Mouse (Mus musculus): ENCODE data around the gene Klk10. TPM values are rescaled to one million over a fixed set of nuclear protein-coding genes. Genes with fewer than 3 reads are reported as not detected.

The Klk10 gene
- polyA plus RNA-seq (2017; shearing (Covaris generic)): under 1 TPM in 1 of 2 experiments, not detected in 1; 0.23 TPM

DNA sequence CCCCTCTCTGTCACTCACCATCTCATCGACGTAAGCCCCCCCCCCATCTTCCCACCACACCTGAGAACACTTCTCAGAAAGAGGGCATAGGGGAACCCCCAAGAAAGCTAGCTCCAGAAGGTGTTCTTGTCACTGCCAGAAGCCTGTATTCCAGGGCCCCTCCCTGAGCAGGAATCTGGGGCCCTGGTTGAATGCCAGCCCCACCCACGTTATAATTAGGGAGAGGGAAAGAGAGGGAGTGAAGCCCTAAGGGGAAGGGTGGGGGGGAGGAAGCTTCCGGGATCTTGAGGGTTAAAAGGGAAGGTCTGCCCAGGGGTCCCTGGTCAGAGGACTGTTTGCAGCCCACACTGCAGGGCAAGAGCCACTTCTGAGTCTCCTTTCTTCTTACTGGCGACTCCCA lies at the start of gene Klk10:
Gene Klk10, plus strand, starts transcription at position 290 of the 400 bp plus-strand sequence.
- no peak for ATAC-seq

DNA sequence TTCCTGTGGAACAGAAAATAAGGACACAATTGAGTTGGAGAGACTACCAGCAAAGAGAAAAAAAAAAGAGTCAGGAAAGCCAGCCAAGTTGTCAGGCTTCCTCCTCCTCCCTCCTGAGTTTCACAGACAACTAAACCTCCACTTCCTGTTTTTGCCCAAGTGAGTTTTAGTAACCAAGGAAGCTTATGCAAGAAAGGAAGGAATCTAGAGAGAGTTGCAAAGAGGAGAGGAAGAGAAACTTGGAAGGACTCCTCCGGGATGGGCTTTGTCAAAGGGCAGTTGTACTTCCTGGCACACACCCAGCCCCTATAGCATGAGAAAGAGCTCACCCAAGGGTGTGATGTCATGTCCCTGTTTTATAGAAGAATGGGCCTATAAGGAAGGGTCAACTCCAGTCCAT lies 33.0 kb upstream of the Klk10 start:
- ATAC-seq: no peak

DNA sequence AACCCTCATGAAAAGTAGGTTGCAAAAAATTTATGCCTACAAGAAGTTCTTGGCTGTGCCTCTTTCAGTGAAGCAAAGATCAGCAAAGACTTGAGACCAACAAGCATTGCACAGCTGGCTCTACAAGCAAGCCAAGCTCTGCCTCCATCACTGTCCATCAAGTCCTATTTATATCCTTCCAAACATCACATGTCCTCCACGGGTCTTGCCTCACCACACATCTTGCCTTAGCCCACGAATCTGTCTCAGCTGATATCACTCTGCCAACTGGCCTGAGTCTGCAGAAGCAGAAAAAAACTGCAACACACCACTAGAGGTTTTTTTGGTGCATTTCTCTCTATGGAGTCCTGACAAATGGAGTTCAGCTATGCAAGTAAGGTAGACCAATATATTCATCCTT lies 28.0 kb upstream of the Klk10 start:
- ATAC-seq: no peak

DNA sequence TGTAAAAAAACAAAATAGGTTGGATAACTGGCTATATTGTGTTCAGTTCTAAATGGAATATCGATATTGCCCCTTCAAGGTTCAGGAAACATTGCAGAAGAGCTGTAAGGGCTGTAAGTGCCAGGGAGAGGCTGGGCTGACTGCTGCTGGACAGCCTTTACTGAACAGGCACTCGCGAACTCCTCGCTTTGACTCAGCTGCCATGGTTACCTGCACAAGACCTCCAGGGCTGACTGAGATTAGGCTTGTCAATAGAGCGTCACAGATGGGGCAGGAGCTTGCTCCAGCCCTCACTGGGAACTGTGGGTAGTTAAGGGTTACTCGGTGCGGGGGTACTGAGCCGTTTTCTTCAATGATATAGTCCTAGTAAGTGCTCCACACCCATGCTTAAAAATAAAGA lies 14.4 kb upstream of the Klk10 start:
- ATAC-seq: no peak

DNA sequence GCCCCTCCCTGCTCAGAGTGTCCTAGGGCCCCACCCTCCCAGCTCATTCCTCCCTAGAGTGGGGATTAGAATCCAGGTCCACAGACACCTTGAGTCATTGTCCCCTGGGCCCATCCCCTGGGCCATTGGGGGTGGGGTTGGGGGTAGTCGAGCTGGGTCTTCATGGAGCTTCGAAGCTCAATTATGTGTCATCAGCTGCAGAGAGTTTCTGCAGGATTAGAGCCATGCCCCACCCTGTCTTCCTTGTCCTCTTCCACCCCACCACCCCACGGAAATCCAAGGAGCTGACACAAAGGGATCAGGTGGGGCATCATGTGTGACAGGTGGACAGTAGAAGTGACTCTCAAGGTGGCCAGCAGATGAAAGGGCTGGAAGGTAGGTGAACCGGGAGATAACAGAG lies 12.2 kb upstream of the Klk10 start, which contains the start of gene Klk12:
Gene Klk12, plus strand, starts transcription at position 301 of the 400 bp plus-strand sequence.
- no peak for ATAC-seq

DNA sequence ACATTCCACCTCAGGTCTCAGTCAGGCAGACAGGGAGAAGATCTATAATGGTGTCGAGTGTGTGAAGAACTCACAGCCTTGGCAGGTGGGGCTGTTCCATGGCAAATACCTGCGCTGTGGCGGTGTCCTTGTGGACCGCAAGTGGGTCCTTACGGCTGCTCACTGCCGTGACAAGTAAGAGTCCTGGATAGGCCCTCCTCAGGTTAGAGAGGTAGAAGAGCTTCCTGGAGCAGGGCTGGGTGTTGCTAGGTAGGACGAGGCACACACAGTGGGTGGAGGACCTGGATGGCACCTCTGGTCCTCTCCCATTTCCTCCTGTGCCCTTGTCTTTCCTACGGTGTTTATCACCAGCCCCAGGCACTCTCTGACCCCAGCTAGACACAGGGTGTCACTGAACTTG lies 11.2 kb upstream of the Klk10 start:
- ATAC-seq: no peak

DNA sequence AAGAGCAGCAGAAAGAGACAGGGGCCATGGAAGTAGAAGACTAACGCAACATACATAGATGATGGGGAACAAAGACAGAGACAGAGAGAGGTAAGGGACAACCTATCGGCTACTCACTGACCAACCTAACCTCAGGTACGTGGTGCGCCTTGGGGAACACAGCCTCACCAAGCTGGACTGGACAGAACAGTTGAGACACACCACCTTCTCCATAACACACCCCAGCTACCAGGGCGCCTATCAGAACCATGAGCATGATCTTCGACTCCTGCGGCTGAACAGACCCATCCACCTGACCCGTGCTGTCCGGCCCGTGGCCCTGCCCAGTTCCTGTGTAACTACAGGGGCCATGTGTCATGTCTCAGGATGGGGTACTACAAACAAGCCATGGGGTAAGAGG lies 10.1 kb upstream of the Klk10 start:
- no peak for ATAC-seq

DNA sequence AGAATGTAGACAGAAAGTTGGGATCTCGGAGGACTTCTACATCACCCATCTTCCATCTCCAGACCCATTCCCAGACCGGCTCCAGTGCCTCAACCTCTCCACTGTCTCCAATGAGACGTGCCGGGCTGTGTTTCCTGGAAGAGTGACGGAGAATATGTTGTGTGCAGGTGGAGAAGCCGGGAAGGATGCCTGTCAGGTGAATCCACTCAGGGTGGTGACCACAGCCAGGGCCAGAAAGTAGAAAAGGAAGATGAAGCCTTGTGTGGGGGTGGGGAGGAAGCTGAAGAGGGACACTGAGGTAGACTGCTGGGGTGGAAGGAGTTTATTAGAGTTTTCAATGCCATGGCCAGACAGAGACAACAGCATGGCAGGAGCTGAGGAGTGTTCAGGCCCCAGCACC lies 8.9 kb upstream of the Klk10 start:
- no peak for ATAC-seq

DNA sequence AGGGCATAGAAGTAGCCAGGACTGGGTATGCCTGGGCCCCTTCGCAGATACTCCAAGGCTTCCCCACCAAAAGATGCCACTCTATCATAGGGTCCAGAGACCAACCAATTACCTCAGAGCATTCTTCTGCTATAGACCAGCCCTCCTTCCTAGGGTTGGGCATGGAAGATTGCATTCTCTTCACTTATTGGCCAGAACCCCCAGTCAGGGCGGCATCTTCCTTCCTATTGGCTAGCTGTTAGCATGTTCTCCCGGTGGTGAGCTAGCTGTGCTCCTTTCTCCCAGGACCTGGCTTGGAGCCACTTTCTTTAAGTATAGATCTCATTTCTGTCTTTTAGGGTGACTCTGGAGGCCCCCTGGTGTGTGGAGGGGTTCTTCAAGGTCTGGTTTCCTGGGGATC lies 7.9 kb upstream of the Klk10 start:
- ATAC-seq: no peak

DNA sequence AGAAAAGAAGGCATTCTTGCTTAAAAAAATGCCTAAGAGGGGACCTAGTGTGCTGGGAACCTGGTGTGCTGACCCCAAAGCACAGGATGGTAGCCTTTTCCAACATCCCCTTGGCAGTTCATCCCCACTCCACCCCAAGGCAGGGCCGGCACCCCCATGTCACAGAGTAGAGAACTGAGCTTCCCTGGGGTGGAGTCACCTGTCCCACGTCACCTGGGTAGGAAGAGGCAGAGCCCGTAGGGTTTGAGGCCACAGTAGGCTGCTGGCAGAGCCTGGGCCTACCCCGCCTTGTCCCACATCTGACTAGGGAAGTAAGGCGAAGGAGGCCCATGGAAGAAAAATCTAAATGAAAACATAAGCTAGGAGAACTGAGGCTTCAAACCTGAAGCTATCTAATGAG lies 6.5 kb upstream of the Klk10 start, which contains the start of gene Klk11:
Gene Klk11, plus strand, starts transcription at position 241 of the 400 bp plus-strand sequence.
- no peak for ATAC-seq

DNA sequence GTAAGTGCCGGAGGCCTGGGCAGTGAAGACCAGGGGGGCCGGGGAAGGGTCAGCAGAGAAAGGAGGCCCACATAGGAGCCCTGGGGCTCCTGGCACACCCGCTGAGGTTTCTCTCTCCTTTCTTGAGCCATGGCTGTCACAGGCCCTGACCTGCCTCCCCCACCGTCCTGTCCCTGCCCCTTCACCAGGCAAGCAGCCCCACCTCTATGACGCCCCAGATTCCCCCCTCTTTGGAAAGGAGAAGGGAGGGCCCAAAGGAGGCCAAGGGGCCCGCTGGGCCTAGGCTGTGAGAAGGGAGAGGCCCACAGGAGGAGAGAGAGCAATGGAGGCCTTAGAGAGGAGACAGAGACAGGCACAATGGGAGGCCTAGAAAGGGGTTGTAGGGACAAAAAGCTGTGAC lies 6.0 kb upstream of the Klk10 start:
- ATAC-seq: no peak

DNA sequence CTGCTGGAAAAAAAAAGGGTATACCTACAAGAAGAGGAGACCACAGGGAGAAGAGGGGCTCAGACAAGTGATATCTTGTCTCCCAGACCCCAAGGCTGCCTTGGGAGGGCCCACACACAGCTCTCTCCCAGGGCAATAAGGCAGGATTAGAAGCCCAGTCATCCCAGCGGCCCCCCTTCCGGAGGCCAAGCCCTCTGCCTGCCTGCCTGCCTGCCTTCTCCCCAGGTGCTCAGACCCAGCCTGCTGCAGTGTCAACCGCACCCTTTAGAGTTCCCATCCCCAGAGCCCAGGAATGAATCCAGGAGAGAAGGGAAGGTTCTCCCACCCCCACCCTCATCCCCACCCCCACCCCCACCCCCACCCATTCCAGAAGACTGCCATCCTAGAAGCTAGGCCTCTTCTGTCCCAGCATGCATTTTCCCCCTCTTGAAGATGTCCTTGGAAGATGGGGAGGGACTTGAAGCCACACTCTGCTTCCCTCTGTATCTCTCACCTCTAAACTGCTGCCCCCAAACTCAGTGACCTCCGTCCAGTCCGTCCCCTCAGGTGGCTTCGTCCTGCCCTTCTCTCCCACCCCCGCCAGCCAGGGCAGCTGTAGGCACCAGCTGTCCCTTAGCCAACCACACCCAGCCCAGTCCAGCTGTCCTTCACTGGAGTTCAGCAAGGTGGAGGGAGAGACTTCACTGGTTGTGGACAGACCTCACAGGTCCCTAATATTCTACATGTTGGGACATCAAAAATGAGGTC lies 5.4 kb upstream of the Klk10 start:
- ATAC-seq: no peak

DNA sequence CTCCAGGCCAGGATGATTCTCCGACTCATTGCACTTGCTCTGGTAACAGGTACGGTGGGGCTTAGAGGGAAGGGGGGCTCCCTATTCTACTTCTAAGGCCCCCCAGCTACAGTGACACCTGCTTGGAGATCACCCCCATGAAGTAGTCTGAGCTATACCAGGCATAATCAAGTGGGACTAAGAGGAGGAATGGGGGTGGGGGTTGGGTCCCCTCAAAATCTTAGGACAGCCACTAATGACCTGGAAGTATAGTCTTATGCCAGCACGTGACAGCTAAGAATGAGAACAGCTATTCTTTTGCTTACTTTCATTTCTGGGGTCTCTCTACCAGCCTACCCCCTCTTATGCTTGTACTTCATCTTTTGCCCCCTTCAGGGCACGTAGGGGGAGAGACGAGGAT lies 4.3 kb upstream of the Klk10 start:
- ATAC-seq: no peak

DNA sequence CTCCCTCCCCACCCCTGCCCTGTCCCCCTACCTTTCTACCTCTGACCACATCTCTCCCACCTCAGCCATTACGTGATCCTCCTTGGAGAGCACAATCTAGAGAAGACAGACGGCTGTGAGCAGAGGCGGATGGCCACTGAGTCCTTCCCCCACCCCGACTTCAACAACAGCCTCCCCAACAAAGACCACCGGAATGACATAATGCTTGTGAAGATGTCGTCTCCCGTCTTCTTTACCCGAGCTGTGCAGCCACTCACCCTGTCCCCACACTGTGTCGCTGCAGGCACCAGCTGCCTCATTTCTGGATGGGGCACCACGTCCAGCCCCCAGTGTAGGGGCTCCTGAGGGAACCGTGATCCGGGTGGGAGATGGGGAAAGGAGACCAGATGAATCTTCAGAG lies 3.4 kb upstream of the Klk10 start:
- ATAC-seq: no peak

DNA sequence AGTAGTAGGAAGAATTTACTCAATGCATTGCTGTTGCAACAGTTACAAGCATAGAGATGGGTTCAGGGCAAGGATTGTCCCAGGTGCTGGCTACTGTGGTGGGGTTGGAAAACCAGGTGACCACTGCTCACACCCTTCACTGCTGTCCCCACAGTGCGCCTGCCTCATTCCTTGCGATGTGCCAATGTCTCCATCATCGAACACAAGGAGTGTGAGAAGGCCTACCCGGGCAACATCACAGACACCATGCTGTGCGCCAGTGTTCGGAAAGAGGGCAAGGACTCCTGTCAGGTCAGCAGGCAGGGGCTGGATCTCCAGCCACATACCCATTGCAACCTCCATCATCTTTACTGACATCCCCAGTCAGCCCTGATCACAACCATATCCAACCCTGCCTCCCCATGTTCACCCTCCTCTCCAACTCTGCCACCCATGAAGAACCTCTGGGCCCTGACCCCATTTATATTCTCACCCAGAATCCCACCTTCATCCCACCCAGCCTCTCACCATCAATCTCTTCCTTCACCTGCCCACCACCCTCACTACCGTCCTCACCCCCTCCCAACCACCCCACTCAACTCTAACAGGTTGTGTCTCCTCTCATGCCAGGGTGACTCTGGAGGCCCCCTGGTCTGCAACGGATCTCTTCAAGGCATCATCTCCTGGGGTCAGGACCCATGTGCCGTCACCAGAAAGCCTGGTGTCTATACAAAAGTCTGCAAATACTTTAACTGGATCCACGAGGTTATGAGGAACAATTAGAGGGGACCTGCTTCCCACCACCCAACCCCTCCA lies 2.5 kb upstream of the Klk10 start:
- ATAC-seq: no peak

DNA sequence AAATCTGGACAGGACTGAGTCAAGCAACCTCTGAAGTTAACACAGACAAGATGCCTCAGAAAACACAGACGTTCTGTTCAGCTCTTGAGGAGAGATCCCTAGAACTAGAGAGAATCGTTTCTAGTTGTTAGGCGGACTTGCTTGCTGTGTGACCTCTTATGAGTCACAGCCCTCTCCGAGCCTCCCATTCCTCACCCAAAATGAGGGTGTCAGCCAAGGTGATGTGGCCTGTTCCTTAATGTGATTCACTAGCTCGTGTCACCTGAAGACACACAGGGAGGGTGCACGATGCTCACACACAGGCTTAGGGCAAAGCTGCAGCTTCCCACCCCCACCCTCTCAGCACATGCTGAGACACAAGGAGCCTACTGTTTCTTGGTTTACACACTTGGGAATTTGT lies 594 bp upstream of the Klk10 start:
- ATAC-seq: no peak

DNA sequence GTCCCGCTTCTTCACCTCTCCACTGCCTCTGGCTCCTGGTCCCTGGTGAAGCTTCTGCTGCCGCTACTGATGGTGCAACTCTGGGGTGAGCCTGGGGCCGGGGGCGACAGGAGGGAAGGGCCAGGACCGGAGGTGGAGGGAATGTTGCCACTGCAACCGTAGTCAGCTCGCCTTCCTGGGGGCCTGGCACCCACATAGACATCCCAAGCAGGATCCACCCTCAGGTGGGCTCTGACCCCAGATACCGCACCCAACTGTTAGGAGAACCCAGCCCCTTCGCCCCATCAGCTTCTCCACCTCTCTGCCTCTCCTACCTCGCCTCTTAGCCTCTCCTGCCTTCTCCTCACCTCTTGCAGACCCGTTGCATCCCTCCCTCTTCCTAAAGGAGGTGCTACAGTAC lies 706 bp downstream of the Klk10 start:
- ATAC-seq: no peak

DNA sequence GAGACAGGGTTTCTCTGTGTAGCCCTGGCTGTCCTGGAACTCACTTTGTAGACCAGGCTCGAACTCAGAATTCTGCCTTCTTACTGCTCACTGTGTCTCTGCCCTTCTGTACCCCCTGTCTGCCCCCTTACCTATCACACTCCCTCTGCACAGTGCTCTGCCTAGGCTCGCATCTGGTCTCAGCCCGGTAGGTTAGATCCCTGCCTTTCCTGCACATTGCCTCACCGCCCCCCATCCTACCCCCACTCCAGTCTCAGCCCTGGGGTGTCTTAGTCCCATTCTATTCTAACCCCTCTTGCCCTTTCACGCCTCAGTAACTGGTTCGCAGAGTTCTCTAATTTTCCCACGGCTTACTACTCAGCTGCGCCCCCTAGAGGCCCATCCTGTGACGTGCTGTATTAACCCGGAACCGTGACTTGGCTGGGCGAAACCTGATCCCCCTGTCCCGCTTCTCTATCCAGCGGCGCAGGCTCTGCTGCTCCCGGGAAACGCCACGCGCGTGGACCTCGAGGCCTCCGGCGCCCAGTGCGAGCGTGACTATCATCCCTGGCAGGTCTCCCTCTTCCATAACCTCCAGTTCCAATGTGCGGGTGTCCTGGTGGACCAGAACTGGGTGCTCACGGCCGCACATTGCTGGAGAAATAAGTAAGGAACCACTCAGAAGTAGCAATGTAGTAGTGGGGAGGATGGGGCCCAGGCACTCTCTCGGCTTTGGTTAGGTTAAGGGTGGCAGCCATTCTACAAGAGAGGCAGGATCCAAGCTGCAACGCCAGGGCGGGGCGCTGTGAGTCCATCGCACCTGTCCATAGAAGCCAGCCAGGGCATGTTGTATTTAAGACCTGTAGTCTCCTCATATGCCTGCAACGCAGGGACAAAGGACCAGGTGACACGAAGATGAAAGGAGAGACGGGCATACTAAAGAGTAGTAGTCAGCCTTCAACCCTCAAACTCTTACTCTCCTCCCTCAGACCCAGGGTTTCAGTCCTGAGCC lies 1.7 kb downstream of the Klk10 start:
- peak; percentile 86 for ATAC-seq

DNA sequence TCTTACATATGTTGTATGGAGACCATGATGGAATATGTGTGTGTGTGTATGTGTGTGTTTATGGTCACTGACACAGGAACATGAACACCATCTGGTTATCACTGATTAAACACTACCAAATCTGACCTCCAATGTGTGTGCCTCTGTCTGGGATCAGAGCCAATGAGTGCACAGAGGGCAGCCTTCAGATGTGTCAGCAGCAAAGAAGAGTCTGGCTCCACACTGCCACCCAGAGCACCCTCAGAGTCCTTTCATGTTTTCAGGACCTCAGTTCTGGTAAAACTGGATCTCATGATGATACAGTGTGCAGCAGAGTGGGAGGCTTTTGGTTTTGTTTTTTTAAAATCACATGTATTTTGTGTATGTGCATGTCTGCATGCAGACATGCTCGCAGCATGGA lies 4.5 kb downstream of the Klk10 start:
- ATAC-seq: no peak

DNA sequence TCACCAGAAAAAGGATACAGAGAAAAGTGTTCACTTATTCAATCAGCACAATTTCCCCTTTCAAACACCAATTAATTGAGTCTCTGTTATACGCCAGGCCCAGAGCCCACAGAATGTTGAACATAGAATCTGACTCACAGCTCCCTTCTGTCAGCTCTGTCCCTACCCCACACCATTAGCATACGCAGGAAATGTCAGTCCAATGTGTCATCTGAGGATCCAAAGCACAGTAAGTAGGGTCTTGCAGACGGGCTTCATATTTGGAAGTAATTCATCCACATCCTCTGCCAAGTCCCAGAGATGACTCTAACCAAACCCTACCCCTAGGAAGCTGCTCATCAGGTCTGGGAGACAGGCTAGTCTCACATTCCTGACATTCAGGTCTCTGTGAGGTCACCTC lies 7.3 kb downstream of the Klk10 start:
- ATAC-seq: no peak

DNA sequence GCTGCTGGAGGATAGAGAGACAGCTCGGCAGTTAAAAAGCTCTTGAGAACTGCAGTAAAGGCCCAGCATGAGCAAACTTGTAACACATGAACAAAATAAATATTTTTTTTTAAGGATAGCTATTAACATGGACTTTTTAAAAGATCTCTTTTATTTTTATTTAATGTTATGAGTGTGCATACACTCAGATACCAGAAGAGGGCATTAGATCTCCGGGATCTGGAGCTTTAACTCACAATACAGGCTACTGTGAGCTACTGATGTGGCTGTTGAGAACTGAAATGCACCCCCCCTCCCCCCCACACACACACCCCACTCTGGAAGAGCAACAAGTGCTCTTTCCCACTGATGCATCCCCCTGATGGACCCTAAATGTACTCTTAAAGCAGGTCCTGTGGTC lies 8.5 kb downstream of the Klk10 start:
- no peak for ATAC-seq

DNA sequence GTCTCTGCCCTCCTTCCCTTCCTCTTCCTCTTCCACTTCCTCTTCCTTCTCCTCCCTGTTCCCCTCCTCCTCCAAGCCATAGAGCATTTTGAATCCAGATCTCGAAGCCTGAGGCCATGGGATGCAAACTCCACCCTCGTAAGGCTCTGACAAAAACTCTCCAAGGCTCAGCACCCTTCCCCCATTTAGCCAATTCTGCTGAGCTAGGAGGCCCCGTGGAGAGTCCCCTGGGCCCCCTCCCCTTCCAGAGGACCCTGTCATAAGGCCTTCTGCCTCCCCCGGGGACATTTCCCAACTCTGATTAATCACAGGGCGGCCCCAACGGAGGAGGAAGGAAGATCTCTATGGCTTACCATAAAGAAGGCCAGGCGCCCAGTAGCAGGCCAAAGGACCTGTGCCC lies 10.8 kb downstream of the Klk10 start, which contains the start of gene Klk9:
Gene Klk9, plus strand, starts transcription at position 301 of the 400 bp plus-strand sequence.
- ATAC-seq: no peak

DNA sequence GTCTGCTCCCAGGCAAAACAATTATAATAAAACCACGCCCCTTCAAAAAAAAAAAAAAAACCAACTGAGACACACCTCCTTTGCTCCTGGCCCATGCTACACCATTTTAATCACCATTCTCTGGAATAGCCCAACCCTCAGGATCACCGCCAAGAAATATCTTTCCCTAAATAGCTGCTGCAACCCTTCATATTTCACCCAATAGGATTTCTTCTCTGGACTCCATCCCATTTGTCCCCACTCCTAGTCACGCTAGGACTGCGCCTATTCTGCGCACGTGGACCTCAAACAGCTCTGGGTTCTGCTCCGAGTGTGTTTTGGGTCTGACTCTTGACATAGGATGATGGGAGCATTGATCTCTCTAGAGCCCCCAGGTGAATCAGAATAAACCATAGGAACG lies 15.5 kb downstream of the Klk10 start:
- ATAC-seq: no peak
